Mouse (Mus musculus): ENCODE results near the gene Hyal3. TPM values are rescaled to one million over a fixed set of nuclear protein-coding genes. Genes with fewer than 3 reads are reported as not detected.
A peak's percentile ranks its signal among the peaks of the same experiment; 100 is the strongest.

Gene Hyal3
- polyA plus RNA-seq, 1 experiment from 2014 or later, result 0.82 TPM

- peaks cover 9% of the 10 kb centered on the region for H3K36me3 ChIP-seq
- ATAC-seq (ENCODE audit: low read depth) (no peak), DNase-seq (no peak)
- peaks cover 42% of the 10 kb centered on the region for H3K27me3 ChIP-seq
- no peak overlapping the region for H3K9ac ChIP-seq
- H3K4me2 ChIP-seq, result no peak overlapping the region
- peaks cover 52% of the 10 kb centered on the region for H3K4me1 ChIP-seq (replicated peaks)
- no peak overlapping the region for H3K27ac ChIP-seq
- H3K9me3 ChIP-seq (replicated peaks), result no peaks in the 10 kb centered on the region
- no peak overlapping the region for H3K4me3 ChIP-seq (replicated peaks)
- 61% methylated on average over 14 of the region's 14 CpGs for WGBS (ENCODE audit: insufficient replicate concordance)
These were observed 19.2 kb downstream of the Hyal3 start for GRCm38 (mm10) chr9:107599842-107600241.

GRCm38 (mm10) chr9:107600745-107601144 is 20.1 kb downstream of the Hyal3 start:
- Histone ChIP-seq H3K36me3 (peaks cover 4% of the 10 kb centered on the region; the same call in 1 of the 2 replicates), H3K4me3 (replicated peaks) (no peak overlapping the region), H3K27me3 (peaks cover 45% of the 10 kb centered on the region), H3K27ac (no peak overlapping the region), H3K4me2 (no peak overlapping the region), H3K4me1 (replicated peaks) (peaks cover 59% of the 10 kb centered on the region), H3K9me3 (replicated peaks) (no peaks in the 10 kb centered on the region), H3K9ac (no peak overlapping the region)
- 61% methylated on average over 12 of the region's 12 CpGs for WGBS (ENCODE audit: insufficient replicate concordance)
- no peak for ATAC-seq (ENCODE audit: low read depth)
- DNase-seq, result no peak

GRCm38 (mm10) chr9:107601275-107601674 is 20.7 kb downstream of the Hyal3 start:
- no peak for DNase-seq
- H3K4me1 ChIP-seq (replicated peaks), result peaks cover 59% of the 10 kb centered on the region

GRCm38 (mm10) chr9:107602068-107602648 is 21.5 kb downstream of the Hyal3 start:
- Histone ChIP-seq H3K9me3 (replicated peaks) (no peaks in the 10 kb centered on the region), H3K36me3 (no peaks in the 10 kb centered on the region), H3K27ac (no peak overlapping the region), H3K4me1 (replicated peaks) (peaks cover 59% of the 10 kb centered on the region), H3K27me3 (peaks cover 58% of the 10 kb centered on the region), H3K9ac (peak overlapping the region; percentile 31; the same call in 1 of the 2 replicates), H3K4me2 (peak overlapping the region; percentile 46), H3K4me3 (replicated peaks) (peak overlapping the region; percentile 9; the same call in 1 of the 2 replicates)
- ATAC-seq (ENCODE audit: low read depth) (peak; percentile 59), DNase-seq (peak; percentile 81)
- under 1% methylated on average over 10 of the region's 10 CpGs for whole genome bisulfite sequencing (ENCODE audit: insufficient replicate concordance)

More at GRCm38 (mm10) chr9:107601275-107601674, 20.7 kb downstream of the Hyal3 start:
- Histone ChIP-seq H3K27ac (no peak overlapping the region), H3K4me3 (replicated peaks) (no peak overlapping the region), H3K4me2 (no peak overlapping the region), H3K9me3 (replicated peaks) (no peaks in the 10 kb centered on the region), H3K36me3 (no peaks in the 10 kb centered on the region), H3K9ac (no peak overlapping the region), H3K27me3 (peaks cover 51% of the 10 kb centered on the region)
- 70% methylated on average over 11 of the region's 11 CpGs for WGBS (ENCODE audit: insufficient replicate concordance)
- no peak for ATAC-seq (ENCODE audit: low read depth)

- peaks cover 58% of the 10 kb centered on the region for H3K27me3 ChIP-seq
- ATAC-seq (ENCODE audit: low read depth), result no peak
- no peak overlapping the region for H3K4me2 ChIP-seq
- no peak overlapping the region for H3K27ac ChIP-seq
- 58% methylated on average over 6 of the region's 6 CpGs for WGBS (ENCODE audit: insufficient replicate concordance)
- H3K4me1 ChIP-seq (replicated peaks), result peaks cover 61% of the 10 kb centered on the region
- H3K9ac ChIP-seq, result no peak overlapping the region
- H3K9me3 ChIP-seq (replicated peaks), result no peaks in the 10 kb centered on the region
- DNase-seq, result no peak
- no peak overlapping the region for H3K4me3 ChIP-seq (replicated peaks)
- no peaks in the 10 kb centered on the region for H3K36me3 ChIP-seq
These were observed 22.6 kb downstream of the Hyal3 start for GRCm38 (mm10) chr9:107603251-107603650.

GRCm38 (mm10) chr9:107605041-107605661 is 24.5 kb downstream of the Hyal3 start:
- H3K27ac ChIP-seq, result no peak overlapping the region
- WGBS (ENCODE audit: insufficient replicate concordance), result 39% methylated on average over 23 of the region's 23 CpGs
- peaks cover 55% of the 10 kb centered on the region for H3K4me1 ChIP-seq (replicated peaks)
- ATAC-seq (ENCODE audit: low read depth) (0 out of 2 replicates have a peak, but pooled peaks have one; percentile 25), DNase-seq (no peak)
- H3K9ac ChIP-seq, result no peak overlapping the region
- H3K9me3 ChIP-seq (replicated peaks), result no peaks in the 10 kb centered on the region
- no peak overlapping the region for H3K4me2 ChIP-seq
- no peaks in the 10 kb centered on the region for H3K36me3 ChIP-seq
- no peak overlapping the region for H3K4me3 ChIP-seq (replicated peaks)
- H3K27me3 ChIP-seq, result peaks cover 39% of the 10 kb centered on the region

GRCm38 (mm10) chr9:107606591-107606990 is 26.0 kb downstream of the Hyal3 start:
- no peak overlapping the region for H3K4me2 ChIP-seq
- ATAC-seq (ENCODE audit: low read depth), result no peak

GRCm38 (mm10) chr9:107607036-107607435 is 26.4 kb downstream of the Hyal3 start:
- H3K4me3 ChIP-seq (replicated peaks), result no peak overlapping the region
- no peak overlapping the region; the same call in 1 of the 2 replicates for H3K9ac ChIP-seq
- no peak overlapping the region for H3K4me2 ChIP-seq
- H3K27me3 ChIP-seq, result peaks cover 27% of the 10 kb centered on the region
- no peak for DNase-seq
- 65% methylated on average over 2 of the region's 2 CpGs for WGBS (ENCODE audit: insufficient replicate concordance)
- no peak overlapping the region for H3K27ac ChIP-seq
- H3K4me1 ChIP-seq (replicated peaks), result peaks cover 64% of the 10 kb centered on the region
- no peak for ATAC-seq (ENCODE audit: low read depth)
- no peaks in the 10 kb centered on the region for H3K36me3 ChIP-seq
- no peaks in the 10 kb centered on the region for H3K9me3 ChIP-seq (replicated peaks)

More at GRCm38 (mm10) chr9:107606591-107606990, 26.0 kb downstream of the Hyal3 start:
- Histone ChIP-seq H3K9ac (no peak overlapping the region; the same call in 1 of the 2 replicates), H3K27ac (no peak overlapping the region), H3K9me3 (replicated peaks) (no peaks in the 10 kb centered on the region), H3K4me1 (replicated peaks) (peaks cover 59% of the 10 kb centered on the region), H3K36me3 (no peaks in the 10 kb centered on the region), H3K27me3 (peaks cover 27% of the 10 kb centered on the region), H3K4me3 (replicated peaks) (no peak overlapping the region)
- DNase-seq, result no peak
- 42% methylated on average over 9 of the region's 9 CpGs for WGBS (ENCODE audit: insufficient replicate concordance)

- 47% methylated on average over 9 of the region's 9 CpGs for WGBS (ENCODE audit: insufficient replicate concordance)
- no peak overlapping the region for H3K27ac ChIP-seq
- H3K4me1 ChIP-seq (replicated peaks), result peaks cover 61% of the 10 kb centered on the region
- H3K4me3 ChIP-seq (replicated peaks), result no peak overlapping the region
- H3K9ac ChIP-seq, result no peak overlapping the region
- DNase-seq, result no peak
- no peaks in the 10 kb centered on the region for H3K36me3 ChIP-seq
- H3K27me3 ChIP-seq, result peaks cover 27% of the 10 kb centered on the region
- H3K9me3 ChIP-seq (replicated peaks), result no peaks in the 10 kb centered on the region
- no peak for ATAC-seq (ENCODE audit: low read depth)
- no peak overlapping the region for H3K4me2 ChIP-seq
These were observed 27.1 kb downstream of the Hyal3 start for GRCm38 (mm10) chr9:107607653-107608245.

GRCm38 (mm10) chr9:107608741-107609432 is 28.3 kb downstream of the Hyal3 start, which contains the start of gene Sema3b:
Gene Sema3b (minus strand): TSS chr9:107609229.
- H3K27ac ChIP-seq, result no peak within 1 kb of the TSS
- no peak within 1 kb of the TSS for H3K9ac ChIP-seq
- no peak within 1 kb of the TSS for H3K4me3 ChIP-seq (replicated peaks)
- H3K36me3 ChIP-seq, result peaks cover 2% of the 10 kb centered on the region; the same call in 1 of the 2 replicates
- no peaks in the 10 kb centered on the region for H3K9me3 ChIP-seq (replicated peaks)
- H3K27me3 ChIP-seq, result peaks cover 21% of the 10 kb centered on the region
- DNase-seq, result no peak
- WGBS (ENCODE audit: insufficient replicate concordance), result 48% methylated on average over 12 of the region's 12 CpGs
- no peak within 1 kb of the TSS for H3K4me2 ChIP-seq
- no peak for ATAC-seq (ENCODE audit: low read depth)
- peaks cover 70% of the 10 kb centered on the region for H3K4me1 ChIP-seq (replicated peaks)

GRCm38 (mm10) chr9:107609433-107609830 is 28.8 kb downstream of the Hyal3 start:
- no peak overlapping the region for H3K4me2 ChIP-seq
- 69% methylated on average over 4 of the region's 4 CpGs for WGBS (ENCODE audit: insufficient replicate concordance)

More at GRCm38 (mm10) chr9:107609433-107609830, 28.8 kb downstream of the Hyal3 start:
- ATAC-seq (ENCODE audit: low read depth) (no peak), DNase-seq (no peak)
- Histone ChIP-seq H3K27me3 (0 out of 2 replicates have a peak, but pooled peaks cover 16% of the 10 kb centered on the region), H3K27ac (no peak overlapping the region), H3K4me1 (replicated peaks) (peaks cover 70% of the 10 kb centered on the region), H3K4me3 (replicated peaks) (no peak overlapping the region), H3K9ac (no peak overlapping the region), H3K9me3 (replicated peaks) (no peaks in the 10 kb centered on the region), H3K36me3 (peaks cover 7% of the 10 kb centered on the region)

All from liver, embryonic 13.5 days (tissue).